Mouse (Mus musculus) kidney, postnatal 36 days (tissue): ENCODE results near the gene Col4a2.
A peak's percentile ranks its signal among the peaks of the same experiment; 100 is the strongest.

ENCODE experiments used
- DNase-seq, 2 experiments: peaks; one replicate each; pipeline ENCODE4 v3.0.0; 2021 to 2022; ENCODE audit warnings: mixed read lengths in 2 of 2

Col4a2 gene

DNA sequence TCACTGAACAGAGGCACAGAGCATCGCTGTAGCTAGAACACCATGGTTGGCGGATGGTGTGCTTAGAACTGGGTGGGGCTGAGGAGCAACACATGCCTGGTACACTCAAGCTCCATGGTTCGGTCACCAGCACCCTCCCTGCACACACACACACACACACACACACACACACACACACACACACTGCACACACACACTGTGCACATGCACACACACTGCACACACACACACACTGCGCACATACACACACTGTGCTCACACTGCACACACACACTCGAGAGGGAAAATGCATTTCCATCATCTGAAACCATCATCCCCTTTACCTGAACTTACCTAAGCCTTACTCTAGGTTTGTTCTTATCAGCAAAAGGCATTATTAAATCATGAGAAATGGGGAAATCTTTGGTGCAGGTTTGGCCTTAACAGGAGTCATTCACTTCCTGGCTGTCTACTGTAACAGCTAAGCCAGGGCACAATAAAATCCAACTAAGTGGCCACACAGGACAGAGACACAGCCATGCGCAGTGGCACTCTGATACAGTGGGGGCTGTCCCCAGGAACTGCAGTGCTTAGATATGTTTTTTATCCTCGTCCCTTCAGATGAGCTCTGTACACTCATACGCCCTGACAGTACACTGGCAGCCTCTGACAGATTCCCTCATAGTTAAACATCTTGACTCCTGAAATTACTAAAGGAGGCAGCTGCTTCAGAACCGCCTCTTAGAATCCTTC, 49.1 kb downstream of the Col4a2 start:
- DNase-seq, result no peak

DNA sequence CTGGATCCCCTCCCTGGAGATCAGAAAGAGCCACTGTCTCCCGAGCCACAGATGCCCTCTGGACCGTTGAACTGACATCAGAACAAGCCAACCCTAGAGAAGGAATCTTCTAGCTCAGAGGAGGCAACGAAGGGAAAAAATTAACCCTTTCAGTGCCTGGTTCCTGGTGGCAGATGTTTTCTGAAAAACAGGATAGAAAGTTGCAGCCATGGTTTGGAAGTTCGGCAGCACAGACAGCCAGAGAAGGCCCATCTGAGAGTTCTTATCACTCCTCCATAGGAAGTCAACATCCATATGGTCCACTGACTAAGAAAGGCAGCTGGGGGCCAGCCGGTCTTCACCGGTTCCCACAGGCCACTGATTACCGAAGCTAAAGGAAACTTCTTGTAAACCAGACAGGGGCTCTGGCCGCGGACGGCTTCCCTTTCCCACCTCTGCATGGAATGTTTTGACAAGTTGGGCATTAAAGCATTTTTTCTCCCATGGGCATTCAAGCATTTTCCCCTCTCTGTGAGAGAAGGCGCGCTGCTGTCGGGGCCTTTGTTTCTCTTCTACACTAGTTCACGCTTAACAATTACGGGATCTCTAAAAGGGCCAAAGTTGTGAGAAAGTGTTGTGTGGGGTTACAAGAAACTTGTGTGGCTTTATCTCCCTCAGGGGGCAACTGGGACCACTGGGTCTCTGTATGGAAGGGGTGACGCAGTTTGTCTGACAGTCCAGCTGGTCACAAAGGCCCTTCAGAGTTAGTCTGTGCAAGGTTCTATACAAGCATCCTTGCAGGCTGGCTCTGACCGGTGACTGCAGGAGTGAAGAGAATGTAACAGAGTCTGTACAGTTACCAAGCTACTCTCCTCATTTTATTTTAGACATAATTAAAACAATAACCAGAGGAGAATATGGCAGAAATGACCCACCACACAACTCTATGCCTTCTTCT, 49.9 kb downstream of the Col4a2 start:
- peak; percentile 62 to 65 for DNase-seq

DNA sequence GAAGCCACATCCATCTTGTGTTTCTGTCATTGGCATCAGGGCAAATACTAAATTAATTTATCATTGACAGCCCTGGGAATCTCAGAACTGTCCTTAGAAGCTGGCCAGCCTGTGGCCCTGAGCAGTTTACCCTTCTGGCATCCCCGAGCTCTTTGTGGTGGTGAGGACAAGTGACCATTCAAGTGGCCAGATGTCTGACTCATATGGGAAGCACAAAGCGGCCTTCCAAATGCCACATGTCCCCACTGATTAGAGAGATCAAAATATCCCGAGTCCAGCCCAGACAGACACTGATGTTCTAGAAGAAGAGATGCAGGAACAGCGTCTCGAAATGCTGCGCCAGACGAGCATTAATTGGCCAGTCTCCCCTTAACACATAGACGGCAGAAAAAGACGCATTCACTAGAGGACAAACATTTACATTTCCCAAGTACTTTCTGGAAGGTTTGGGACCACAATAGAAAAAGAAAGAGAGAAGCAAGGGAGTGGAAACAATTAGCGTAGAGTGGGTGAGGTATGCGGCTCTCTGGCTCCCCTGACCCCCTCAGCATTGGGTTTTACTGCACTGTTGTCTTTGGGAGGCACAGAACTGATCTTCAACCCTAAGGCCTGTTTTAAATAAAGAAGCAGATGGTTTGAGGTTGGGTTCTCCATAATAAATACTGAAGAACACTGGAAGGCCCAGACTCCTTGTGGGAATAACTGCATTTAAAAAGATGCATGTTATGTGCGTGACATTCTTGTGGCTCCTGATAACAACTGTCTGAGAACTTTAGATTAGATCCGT, 50.9 kb downstream of the Col4a2 start:
- DNase-seq, result no peak

DNA sequence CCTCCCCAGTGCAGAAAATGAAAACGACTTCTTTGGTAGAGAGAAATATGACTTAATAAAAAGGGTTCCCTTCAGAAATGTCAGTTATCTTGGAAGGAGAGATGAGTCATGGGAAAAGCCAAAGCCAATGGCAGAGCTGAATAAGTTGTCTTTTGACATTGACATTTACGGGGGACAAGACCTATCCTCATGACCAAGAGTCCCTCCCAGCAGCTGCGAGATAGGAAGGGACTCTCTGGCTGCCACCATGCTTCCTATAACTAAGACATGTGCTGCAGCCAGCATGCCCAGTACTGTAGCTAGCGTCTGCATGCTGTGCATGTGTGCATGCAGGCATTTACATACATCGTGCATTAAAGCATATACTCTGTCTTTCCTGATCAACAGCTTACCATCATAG, 53.6 kb downstream of the Col4a2 start:
- DNase-seq, result no peak

DNA sequence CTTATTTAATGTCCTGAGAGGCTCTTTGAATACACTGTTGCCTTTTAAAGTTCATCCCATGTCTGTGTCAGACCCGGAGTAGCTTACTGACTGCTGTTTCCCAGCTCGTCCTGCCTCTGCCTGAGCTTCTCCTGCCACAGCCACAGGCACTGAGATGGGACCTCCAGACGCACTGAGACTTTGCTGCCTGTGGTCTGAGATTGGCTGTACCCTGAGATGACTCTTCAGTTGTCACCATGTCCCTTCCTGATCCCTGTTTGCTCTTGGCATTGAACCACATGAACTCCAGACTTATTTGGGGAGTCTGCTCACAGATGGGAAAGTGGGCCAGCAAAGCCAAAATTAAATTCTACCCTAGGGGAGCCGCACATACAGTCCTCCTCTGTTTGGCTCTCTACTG, 54.1 kb downstream of the Col4a2 start:
- no peak for DNase-seq

DNA sequence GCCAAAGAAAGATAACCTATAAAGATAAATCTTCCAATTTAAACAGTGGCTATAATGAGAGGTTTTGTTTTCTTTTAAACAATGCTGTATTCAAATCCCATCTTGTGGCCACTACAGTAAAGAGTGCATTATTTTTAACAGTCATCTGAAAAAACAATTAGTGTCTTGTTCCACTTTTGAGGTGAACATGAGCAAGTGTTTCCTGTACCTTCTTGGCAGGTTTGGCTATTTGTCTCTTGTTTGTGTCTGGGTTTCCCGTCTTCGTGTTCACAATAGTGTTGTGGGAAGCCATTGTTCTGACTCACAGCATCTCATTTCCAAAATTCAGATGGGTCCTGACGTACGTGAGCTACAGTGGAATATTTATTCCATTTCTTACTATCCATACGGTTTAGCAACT, 55.1 kb downstream of the Col4a2 start:
- DNase-seq, result no peak

DNA sequence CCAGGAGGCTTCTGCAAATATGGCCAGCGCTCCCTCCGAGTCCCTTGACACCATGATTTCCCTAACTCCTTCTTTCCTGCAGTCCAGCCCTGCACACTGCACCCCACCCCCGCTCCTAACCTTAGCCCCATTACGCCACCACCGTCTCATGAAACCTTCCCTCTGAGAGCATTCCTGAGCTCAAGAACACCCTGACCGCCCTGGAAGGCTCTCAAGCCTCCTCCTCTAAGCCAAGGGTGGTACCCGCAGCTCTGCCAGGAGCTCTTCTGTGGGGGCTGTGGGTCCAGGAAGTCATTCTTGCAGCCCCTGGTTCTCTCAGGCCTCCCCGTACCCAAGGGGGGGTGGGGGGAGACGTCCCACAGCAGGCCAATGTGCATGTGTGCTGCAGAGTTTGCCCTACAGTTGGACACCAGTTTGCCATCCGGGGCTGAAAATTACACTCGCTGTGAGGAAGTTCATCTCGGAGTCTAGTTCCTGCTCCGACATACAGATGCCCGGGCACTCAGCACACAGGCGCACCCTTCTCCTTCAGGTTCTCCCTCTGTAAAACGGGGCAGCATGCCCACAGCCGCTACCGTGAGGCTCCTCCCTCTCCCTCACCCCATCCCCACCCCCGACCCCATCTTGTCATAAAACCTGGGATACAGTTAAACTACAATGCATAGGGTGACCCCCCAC, 57.1 kb downstream of the Col4a2 start:
- peak; percentile 62 to 71 for DNase-seq

DNA sequence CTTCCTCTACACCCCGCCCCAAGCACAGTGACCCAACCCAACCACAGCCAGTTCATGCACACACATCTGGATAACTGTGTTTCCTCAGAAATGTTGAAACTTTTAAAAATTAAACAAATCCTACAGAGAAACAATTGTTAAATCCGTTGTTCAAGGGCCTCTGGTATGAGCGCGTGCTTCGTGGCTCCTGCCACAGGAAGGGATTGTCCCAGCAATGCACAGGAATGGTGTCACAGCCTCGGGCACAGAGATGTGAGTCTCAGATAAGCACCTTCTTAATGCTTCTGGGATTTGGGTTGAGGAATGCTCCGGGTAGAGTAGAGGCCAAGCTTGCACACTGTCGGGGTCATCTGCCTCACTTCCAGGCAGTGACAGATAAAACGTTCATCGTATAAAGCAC, 58.7 kb downstream of the Col4a2 start:
- DNase-seq, result no peak

DNA sequence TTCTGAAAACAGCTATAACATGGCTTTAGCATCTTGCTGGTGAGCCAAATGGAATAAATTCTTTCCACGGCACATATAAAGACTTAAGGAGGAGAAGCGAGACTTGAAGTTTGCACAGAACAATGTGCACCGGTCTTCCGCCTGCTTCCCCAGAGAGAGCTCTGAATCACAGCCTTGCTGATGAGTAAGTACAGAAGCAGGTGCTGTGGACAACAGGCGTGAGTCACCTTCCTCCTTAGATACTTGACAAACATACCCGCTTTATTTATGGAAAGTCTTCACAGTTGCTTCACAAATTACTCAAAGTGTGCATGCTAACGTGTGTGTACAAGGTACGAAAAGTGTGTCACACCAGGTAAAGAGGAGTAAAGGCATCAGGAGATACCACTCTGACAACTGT, 59.5 kb downstream of the Col4a2 start:
- DNase-seq, result no peak

DNA sequence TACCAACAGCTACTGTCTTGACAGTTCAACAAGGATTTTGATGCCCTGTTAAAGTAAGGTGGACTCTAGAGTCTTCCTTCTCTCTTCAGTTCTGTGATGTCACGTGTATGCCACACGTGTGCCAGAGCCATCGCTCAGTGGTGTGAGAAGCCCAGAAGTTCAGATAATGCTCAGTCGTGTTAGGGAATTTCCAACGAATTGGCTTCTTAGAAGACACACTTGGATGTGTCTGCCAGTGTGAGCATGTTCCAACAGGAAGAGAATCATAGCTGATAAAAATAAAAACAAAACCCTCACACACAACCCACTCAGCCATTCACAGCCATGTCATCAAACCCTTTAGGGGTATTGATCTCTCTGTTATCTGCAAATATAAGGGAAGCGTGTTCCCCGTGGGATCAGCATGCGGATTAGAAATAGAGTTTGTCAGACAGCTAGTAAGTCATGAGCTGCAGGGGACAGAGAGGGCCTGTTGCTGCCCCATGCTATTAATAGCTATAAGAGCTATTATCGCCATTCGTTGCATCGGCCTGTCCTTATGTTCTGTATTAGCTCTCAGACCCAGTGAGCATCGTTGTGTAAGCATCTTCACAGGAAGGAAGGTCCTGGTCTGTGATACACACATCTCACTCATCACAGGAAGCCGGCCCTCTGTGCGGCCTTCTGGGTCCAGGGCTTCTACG, 61.2 kb downstream of the Col4a2 start:
- DNase-seq, result no peak

DNA sequence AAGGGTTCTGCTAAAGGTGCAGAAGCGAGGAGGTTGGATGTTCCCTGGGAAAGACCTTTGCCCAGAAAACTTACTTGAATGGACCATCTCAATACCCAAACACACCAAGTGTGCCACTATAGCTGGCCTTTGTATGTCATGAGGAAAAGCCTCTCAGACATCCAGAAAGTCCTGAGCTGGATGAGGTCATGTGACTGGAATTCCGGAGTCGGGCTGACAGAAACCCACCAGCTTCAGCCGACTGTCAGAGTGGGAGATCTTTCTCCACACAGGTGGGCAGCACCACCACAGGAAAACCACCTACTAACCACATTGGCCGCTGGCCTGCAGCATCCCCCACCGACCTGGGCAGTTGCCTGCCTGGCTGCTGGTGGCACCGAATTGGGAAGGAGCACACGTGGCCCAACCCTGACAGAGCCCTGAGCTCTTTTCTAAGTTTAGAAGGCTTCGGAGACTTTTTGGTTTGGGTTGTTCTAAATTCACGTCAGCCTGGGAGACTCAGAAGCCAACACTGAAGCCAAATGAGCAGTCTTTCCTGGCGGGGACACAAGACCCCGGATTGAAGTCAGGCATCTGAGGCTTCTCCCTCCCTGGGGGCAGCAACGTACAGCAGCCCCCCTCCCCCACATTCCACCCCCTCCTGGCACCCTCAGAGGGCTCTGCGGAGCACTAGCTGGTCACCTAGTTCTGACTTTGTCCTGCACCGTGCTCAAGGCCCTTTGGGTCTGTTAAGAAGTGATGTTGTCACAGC, 61.9 kb downstream of the Col4a2 start:
- no peak for DNase-seq

DNA sequence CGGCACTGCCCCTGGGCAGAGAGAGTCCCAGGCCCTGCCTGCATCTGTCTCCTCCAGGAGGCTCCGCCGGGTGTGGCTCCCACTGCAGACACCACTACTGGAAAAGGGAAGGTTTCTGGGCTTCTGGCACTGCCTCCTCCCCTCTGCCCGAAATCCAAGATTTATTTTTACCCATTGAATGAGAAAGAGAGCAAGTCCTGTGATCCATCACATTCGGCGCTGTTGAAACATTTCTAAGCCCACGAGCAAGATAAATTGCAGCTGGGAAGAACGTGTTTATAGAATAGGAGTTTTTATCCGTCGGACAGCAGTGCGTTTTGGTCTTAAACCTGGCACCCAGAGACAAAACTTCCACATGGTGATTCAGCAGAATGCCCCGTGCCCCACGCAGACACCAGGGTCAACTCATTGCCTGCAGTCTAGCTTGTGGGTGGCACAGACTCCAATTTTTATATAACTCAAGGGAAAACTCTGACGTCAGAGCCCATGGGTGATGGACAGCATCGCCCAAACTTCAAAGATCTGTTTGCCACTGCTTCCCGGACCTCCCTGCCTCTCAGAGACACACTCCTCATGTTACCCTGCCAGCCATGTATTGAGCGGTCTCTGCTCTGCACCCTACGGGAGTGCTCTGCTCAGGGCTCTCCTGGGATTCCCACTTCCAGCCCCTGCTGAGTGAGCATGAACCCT, 63.3 kb downstream of the Col4a2 start:
- peak in 1 of 2 experiments; percentile 23 for DNase-seq

DNA sequence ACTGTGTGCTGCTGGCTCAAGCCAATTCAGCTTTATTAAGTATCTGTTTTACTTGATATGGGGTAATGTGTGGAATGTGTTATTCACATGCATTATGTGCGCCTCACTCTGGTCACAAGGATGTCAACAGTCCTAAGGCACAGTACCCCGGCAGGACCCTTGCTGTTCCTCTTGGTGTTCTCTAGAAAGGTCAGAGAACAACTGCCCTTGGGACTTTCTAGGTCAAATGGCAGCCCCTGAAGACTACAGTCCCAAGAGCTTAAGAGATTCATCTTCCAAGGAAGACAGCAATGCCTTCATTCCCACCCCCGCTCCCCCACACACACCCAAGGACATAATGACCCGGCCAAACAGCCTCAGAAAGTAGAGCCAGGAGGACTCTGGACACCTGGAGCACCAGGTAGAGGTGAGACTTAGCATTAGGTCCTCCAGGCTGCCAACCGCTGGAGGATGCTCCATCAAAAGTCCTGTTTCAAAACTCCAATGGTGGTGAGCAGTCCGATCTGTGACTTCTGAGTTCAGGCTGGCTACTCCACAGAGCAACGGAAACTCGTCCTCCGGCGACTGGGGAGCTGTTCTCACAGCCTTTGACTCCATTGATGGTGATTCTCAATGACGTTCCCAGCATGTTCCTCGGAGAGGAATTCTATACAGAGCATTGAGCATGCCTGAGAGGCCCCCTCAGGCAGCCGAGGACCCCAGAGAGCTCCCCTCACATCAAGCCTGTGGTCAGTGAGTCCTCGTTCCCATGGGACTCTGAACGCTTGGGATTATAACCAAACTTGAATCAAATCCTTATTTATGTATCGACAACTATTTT, 65.0 kb downstream of the Col4a2 start:
- DNase-seq, result no peak

DNA sequence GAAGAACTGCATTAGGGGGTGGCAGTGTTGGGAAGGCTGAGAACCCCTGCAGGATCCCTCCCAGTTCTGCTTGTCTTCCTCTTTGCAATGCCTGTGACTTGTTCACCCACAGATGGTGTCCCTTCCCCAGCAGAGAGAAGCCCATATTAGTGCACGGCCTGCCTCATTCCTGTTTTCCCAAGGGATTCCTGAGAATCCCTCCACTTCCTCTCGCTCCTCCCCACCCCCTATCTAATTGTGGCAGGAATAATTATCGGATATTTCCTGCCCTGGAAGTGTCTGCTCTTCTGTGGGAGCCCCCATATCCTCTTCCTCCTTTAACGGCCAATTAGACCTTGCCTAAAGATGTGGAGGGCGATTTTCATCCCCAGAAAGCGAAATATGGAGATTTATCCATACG, 67.0 kb downstream of the Col4a2 start:
- peak; percentile 27 to 61 for DNase-seq

DNA sequence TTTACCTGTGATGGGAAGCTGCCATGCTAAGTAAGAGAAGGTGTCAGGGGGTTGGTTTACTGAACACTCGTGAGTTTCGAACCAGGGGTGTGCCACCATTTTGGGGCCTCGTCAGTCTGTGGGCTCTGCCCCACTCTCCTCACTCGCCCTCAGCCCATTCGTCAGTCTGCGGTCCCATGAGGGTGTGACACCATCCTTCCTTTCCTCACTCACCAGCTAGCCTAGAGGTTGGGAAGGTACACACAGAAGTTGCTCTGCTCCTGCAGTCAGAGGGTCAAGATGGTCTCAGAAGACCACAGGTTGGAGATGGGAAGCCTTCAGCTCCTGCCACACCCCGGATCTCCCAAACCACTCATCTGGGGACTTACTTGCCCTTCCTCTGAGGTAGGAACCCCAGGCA, 68.9 kb downstream of the Col4a2 start:
- DNase-seq, result no peak

DNA sequence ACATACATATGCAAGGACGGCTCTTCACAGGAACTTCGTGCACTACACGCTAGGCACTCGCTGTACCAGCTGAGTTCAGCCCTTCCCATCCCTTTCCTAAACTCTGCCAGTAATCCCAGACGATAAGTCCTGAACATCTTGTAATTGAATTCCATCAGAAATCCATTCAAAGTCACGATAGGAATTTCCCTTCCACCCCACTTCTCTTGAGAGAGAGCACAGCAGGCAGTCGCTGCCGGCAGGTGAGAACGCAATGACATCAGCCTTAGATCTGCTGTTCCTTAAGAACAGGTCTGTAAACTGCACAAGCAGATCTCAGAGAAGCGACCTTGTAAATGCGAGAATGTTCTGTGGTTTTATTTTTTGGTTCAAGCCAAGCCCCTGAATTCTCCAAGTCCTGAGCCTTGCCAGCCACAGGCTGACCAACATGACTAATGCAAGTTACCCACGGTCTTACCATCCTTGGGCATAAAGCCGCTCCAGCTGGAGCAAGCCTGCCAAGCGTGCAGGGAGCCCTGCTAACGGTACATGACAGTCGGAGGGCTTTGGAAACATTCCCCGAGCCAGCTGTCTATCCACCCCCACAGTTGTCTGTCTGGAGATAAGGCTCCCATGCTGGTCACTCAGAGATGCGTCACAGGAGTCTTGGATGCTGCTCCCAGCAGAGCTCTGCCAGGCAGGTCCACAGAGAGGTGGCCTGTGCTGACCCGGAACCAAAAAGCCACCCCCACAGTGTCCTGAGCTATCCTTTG, 69.6 kb downstream of the Col4a2 start:
- peak; percentile 50 to 56 for DNase-seq

DNA sequence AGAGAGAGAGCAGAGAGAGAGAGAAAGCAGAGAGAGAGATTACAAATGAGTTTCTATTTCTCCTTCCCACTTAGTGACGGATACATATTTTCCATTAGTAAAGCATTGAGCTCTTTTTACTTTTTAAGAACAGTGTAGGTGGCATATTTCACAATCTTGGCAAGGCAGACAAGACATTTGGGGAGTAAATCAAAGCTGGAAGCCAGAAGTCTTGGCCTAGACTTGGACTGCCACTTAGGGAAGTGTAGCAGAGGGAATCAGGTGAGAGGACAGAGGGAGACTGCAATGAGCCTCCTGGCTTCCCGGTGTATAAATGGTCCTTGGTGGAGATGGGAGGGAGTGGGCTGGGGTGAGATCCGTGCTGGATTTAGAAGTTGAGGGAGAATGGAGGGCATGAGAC, 70.3 kb downstream of the Col4a2 start:
- DNase-seq, result no peak

DNA sequence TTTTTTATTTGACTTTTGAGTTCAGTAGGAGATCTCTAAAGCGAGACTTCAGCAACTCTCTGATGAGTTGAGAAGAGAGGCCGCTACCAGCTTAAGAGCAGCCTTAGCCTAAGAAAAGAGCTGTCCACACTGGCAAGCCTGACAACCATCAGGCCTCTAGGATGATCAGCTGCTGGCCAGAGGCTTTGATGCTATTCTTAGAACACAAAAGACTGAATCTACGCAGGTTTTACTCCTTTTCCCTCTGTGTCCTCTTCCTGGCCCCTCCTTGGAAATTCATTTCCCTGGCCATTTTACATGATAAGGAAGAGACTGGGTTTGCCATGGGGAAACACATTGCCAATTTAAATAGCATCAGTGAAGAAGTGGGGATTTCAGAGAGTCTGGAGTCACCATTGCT, 70.8 kb downstream of the Col4a2 start:
- DNase-seq, result no peak

DNA sequence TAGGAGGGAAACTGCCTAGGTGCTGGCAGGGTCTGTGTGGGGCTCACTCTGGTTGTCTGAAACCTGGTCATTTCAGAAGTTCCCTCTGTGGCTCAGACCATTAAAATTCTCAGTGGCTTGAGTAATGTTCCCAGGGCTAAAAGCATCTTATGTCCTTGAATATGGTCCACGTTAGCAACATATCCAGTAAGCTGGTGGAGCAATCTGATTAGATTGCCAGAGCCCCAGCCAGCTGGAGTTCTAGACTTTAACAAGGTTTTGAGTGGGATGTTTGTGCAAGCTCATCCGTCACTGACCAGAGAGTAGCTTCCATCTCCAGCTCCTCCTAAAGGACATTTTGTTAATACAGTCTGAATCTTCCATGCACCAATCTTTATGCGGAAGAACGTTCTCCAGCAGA, 72.2 kb downstream of the Col4a2 start:
- no peak for DNase-seq
